Mouse (Mus musculus): ENCODE measurements around the gene F2. TPM values are rescaled to one million over a fixed set of nuclear protein-coding genes. Genes with fewer than 3 reads are reported as not detected.
A peak's percentile ranks its signal among the peaks of the same experiment; 100 is the strongest.

The F2 gene
- total RNA-seq (2021): under 1 TPM in 1 of 2 experiments, not detected in 1; 0.18 TPM
- long read RNA-seq, experiment 1: 0 reads
- long read RNA-seq, experiment 2: 0 reads

DNA sequence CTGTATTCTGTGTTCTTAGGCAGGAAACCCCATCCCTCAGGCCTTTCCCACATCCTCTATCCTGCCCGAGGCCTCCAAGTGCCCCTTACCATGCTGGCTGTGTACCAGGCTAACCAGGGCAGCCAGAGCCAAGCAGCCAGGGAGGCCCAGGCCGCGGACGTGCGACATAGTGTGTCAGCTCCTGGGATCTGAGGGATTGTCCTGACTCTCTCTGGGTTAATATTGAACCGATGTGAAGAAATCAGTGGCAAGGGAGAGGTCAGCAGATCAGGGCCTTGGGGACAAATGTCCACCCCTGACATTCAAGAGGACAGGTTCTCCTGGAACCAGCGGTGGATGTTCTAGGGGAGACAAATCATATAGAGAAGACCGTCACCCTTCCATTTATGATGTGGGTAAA is at the start of gene F2:
F2 (minus strand) TSS at position 186 of the 400 bp plus-strand sequence.
- intact Hi-C loops (cut with DNase I): no loop called here
- DNase-seq (ENCODE audit: low spot score in 2 of 2): no peak

DNA sequence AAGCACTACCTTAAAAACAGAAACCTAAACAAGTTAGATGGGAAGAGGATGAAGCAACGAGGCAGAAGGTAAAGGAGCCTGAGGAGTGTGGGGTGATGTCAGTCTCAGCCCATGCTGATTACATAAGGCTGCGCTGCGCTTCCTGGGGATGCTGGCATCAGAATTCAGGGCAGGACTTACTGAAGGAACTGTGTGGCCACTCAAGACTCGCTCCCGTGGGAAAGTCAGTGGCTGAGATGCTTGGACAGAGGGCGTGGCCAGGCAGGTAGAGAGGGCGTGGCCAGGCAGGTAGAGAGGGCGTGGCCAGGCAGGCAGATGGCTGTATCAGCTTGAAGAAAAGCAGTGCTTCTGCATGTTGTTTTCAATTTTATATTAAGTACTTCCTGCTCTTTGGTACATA is 47.7 kb upstream of the F2 start:
- no peak for DNase-seq (ENCODE audit: low spot score in 2 of 2)
- intact Hi-C loops (cut with DNase I): no loop called here

DNA sequence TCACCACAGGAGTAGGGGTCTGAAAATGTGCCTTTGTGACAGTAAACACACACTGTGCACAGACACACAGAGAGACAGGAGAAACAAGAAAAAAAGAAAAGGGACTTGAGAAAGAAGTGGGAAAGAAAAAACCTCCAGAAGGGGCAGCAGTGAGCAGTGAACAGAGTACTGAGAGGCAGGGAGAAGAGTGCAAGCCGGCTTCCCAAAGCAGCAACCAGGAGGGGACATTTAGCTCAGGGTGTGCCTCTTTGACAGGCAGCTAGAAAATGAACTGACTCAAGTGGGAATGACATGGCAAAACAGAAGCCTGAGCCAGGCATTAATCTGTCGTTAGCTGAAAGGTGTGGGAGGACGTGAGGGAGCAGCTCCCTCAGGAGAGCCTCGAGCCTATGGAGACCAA is 46.6 kb upstream of the F2 start:
- peak; percentile 79 to 84 for DNase-seq (ENCODE audit: low spot score in 2 of 2)

DNA sequence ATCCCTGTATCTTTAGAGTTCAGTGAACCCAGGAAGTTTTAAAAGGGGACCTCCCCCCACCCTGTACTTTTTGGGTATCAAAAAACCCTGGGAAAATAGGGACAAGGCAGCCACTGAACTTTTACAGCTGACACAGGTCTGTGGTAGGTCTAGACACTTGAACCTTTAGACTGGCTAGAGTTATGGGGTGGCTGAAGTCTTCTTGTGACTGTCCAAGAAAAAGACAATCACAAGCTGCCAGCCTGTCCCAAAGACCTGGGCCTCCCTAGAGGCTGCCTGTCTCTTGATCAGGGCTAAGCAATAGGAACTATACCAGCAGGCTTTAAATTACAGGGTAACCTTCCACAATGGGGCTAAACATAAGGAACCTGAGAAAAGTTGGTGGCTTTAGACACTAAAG is 40.7 kb upstream of the F2 start:
- no peak for DNase-seq (ENCODE audit: low spot score in 2 of 2)
- intact Hi-C loops (cut with DNase I): no loop called here

More for the DNA sequence above, 46.6 kb upstream of the F2 start:
- intact Hi-C loops (cut with DNase I): no loop called here

DNA sequence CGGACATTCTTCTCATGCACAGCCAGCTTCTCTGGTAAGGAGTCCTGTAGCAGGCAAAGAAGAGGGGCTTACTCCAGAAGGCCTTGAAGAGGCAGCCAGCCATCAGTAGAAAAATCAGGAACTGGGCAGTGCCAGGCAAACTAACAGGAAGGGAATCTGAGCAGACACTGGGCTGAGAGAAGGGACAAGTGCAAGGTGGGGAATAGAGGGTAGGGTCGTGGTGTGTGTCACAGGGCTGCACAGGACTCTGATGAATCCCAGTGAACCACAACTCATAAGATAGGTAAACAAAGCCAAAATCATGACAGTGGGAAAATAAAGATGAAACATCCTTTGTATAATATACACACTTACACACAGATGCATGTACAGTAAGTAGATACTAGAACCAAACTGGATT is 40.2 kb upstream of the F2 start:
- no peak for DNase-seq (ENCODE audit: low spot score in 2 of 2)
- intact Hi-C loops (cut with DNase I): no loop called here

DNA sequence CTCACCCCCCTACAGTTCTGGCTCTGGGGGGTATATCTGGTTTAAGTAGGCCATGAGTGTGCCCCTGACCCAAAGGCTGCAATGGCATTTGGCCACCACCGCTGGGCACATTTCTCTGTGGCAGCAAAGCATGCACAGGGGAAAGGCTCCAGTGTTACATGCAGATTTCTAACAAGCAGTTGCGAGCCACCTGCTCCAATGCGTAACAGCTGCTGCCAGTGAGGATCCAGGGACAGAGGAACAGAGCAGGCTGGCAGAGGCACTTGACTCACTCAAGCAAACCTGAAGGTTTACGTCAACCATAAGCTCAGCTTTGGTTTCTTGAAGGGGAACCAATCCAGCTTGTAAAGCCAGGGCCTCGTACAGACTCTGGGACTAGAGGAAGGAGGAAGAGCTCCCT is 38.7 kb upstream of the F2 start:
- intact Hi-C loops (cut with DNase I): no loop called here
- DNase-seq (ENCODE audit: low spot score in 2 of 2): peak; percentile 48 to 74

DNA sequence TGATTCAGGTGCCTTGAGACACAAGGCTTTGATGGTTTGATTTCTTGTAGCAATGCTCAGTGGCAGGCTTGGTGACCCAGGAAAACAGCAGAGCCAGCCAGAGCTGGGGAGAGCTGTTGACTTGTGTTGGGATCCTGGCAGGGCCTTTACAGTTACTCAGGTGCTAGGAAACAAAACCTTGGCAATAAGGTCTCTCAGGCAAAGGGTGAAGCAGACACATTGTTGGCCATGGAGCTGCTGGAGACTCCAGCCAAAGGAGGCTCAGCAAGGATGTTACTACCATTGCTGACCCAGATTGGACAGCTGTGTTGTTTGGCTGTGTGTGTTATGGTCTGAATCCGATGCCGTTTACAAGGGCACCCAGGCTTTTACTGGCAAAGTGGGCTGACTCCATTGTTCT is 37.4 kb upstream of the F2 start:
- DNase-seq (ENCODE audit: low spot score in 2 of 2): no peak
- intact Hi-C loops (cut with DNase I): no loop called here

DNA sequence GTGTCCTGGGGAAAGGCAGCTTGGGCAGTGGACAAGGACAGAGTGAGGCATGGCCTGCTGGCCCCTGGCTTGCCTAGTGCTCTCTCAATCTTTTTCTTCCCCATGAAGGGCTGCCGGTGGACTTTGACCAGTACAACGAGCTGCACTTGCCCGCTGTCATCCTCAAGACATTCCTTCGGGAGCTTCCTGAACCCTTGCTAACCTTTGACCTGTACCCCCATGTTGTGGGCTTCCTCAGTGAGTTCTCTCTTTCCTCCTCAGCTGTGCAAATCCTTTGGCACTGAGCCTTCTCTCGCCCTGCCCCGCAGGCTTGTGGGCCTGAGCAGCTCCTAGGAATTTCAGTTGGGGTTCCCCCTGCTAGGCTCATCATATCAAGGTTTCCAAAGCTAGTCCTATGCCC is 33.8 kb upstream of the F2 start:
- DNase-seq (ENCODE audit: low spot score in 2 of 2): no peak
- intact Hi-C loops (cut with DNase I): no loop called here

DNA sequence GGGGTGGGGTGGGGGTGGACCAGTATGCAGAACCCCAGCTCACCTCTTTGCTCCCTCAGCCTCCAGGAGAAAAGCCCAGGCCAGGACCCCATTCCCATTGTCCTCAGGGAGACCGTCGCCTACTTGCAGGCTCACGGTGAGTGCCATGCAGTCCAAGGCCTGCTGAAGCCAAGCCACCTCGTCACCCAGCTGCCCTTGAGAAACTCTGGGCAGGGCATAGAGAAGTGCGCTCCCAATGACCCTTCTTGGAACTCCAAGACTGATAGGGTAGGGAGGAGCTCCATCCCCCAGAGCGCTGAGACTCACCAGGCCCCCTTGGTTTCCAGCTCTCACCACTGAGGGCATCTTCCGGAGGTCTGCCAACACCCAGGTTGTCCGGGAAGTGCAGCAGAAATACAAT is 33.1 kb upstream of the F2 start:
- intact Hi-C loops (cut with DNase I): no loop called here

DNA sequence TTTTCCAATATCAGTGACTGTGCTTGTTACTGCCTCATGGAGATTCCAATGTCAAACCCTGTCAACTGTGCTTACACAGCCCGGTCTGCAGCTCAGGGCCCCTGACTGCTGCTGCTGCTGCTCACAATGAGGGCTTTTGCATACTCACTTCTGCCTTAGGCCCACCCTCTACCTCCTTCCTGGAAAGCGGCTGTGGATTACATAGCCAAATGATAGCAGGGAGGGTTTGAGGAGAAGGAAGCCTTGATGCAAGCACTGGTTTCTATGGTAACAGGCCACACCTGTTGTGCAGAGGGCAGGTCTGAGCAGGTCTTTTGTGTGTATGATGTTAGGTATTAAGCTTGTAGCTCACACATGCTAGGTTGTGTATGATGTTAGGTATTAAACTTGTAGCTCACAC is 31.5 kb upstream of the F2 start:
- DNase-seq (ENCODE audit: low spot score in 2 of 2): no peak
- intact Hi-C loops (cut with DNase I): no loop called here

More for the DNA sequence above, 33.1 kb upstream of the F2 start:
- DNase-seq (ENCODE audit: low spot score in 2 of 2): no peak

DNA sequence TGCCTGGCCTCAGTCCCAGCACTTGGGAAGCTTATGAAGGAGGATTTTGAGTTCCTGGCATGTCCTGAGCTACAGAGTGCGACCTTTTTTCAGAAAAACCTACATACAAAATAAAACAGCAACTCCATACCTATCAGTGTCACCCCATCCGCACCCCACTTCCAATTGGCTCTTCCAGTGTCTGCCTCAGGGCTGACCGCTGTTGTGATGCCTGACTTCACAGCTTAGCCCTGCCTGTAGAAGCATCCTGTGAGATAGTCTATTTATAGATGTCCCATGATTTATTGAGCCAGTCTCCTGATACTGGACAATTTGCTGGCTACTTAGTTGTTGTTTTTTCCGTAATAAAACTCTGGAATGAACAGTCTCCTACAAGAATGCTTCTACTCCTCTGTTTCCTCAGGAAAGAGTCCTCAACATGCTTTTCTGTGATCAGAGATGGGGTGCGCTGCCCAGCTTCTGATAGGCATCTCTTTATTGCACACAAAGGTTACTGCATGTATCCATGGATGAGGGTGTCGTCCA is 30.2 kb upstream of the F2 start:
- no peak for DNase-seq (ENCODE audit: low spot score in 2 of 2)
- intact Hi-C loops (cut with DNase I): no loop called here

DNA sequence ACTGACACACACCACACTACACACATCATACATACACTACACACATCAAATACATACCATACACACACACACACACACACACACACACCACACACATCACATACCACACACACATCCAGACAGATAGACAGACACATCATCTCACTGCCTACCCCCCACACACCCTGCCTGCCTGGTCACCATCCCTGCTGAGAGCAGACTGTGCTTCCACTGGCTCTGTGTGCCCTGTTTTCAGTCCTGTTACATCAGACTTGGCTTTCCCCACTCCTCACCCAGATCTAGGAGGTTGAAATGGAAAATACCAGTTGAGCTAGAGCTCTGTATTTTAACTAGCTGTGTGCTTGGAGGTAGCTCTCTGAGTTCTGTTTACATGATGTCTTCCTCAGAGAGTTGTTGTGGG is 28.6 kb upstream of the F2 start:
- intact Hi-C loops (cut with DNase I): no loop called here
- no peak for DNase-seq (ENCODE audit: low spot score in 2 of 2)

DNA sequence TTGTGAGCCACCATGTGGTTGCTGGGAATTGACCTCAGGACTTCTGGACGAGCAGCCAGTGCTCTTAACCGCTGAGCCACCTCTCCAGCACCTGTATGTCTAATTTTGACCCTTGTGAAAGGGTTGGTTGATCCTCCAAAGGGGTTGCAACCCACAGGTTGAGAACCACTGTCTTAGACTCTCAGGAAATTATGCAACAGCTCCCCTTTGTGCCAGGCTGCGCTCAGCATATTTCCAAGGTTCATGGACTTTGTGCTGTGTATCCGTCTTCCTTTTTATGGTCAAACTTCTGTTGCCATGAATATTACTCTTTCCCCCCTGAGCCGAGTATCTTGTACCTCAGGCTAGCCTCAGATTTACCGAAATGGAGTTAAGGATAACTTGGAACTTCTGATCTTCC is 24.8 kb upstream of the F2 start:
- intact Hi-C loops (cut with DNase I): no loop called here
- DNase-seq (ENCODE audit: low spot score in 2 of 2): no peak

DNA sequence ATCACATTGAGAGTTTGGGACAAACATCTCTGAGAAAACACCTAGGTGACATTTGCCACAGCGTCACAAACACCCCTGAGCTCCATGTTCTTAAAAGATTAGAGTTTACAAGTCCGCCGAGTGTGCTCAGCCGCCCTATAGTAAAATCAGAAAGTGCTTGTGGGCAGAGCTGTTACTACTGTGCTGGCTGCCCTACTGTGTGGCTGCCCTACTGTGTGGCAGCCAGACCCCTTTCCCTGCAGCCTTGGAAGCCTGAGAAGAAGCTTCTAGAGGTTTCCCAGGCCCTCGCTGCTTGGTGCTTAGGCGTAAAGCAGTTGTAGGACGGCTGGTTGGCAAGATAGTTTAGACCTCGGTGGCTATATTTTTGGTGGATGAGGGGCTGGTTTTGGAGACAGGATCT is 23.4 kb upstream of the F2 start:
- no peak for DNase-seq (ENCODE audit: low spot score in 2 of 2)
- intact Hi-C loops (cut with DNase I): no loop called here

DNA sequence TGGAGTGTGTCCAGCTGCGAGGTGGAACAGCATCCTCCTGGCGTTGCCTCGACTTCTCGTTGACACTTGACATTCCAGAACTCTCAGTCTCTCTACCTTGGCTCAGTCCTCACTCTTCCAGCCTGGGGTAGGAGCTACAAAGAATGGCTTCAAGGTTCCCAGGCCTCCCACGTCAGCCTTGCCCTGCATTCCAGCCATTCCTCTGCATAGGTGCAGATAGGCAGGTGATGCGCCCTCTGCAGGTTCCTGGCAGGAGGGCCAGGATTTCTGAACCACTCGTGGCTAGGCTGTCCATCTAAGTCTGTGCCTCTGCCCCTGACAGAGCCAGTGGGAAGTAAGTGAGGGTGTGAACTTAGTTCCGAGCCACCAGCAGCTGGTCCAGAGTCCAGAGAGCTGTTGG is 20.6 kb upstream of the F2 start:
- intact Hi-C loops (cut with DNase I): no loop called here
- no peak for DNase-seq (ENCODE audit: low spot score in 2 of 2)

DNA sequence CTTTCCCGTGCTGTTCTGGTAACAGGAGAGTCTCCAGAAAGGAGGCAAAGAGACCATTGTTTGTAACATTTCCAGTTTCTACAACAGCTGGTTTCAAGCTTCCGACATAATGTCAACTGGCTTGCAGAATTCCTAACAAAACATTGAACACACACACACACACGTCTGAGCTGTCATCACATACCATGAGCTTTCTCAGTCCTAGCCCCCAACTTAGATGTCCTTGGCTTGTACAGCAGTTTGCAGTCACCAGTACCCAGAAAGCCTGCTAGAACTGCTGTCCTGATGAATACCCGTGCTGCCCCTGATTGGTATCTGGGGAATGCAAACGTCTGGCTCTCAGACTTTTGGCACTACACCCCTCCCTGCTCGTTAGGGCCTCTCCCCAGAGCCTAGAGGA is 19.6 kb upstream of the F2 start:
- intact Hi-C loops (cut with DNase I): no loop called here
- DNase-seq (ENCODE audit: low spot score in 2 of 2): no peak

DNA sequence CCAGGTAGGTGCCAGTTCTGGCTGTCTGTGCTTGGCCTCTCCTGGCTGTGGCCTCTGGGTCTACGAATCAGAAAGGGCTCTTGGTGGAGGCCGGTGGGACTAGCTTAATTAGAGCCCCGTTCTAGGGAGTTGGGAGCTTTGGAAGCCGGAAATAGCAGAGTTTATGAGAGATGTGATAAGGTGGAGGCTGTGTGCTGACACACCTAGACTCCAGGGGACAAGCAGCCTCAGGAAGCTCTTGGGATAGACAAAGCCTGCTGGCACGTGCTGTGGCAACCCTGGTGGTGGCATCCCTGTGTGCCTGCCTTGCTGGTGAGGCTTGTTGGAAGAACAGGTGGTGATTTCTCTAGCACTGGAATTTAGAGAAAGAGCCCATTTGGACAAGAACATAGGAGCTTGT is 19.2 kb upstream of the F2 start:
- intact Hi-C loops (cut with DNase I): no loop called here
- no peak for DNase-seq (ENCODE audit: low spot score in 2 of 2)

DNA sequence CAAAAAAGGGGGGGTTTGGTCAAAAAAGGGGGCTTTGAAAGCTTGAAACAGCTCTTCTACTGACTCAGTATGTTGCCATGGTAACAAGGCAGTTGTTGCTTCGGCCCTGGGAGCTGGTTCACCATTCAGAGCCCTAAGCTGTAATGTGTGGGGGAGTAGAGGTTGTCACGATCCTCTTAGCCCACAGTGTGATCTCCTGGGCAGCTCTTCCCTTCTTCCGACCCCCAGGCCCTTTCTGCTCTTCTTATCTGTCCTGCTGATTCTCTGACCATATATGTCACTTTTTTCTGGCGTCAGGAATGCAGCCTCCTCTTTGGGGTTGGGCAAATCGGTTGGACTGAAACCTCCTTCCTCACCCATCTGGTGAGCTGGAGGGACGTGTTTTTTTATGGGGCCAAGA is 16.6 kb upstream of the F2 start:
- peak in 1 of 2 experiments; percentile 74 for DNase-seq (ENCODE audit: low spot score in 2 of 2)
- intact Hi-C loops (cut with DNase I): no loop called here

DNA sequence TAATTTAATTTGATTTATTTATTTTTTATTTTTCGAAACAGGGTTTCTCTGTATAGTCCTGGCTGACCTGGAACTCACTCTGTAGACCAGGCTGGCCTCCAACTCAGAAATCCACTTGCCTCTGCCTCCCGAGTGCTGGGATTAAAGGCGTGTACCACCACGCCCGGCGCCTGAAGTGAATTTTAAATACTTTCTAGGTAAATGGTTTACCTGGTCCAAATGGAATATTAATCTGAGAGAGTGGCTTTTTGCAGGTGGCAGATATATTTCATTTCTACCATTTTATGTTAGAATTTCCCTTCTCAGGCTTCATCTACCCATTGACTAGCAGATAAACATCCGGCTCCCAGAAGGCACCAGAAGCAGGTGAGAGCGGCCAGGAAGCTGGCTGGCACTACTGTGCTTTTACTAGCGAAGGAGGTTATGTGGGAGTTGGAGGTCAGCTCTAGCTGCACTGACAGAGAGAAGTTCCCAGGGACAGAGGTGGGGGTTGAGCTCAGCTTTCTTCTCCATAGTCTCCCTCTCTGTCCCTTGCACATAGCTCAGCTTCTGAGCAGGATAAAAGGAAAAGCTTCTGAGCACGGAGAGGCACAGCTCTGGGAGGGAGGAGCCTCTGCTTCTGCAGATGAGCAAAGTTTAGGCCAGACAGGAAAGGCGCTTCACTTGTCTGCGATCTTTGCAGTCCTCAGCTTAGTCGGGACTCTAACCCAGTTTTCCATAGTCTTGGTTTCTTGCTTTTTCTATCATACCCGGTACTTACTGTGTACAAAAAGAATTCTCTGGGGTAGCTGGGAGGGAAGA is 15.4 kb upstream of the F2 start:
- intact Hi-C loops (cut with DNase I): no loop called here
- DNase-seq (ENCODE audit: low spot score in 2 of 2): no peak

DNA sequence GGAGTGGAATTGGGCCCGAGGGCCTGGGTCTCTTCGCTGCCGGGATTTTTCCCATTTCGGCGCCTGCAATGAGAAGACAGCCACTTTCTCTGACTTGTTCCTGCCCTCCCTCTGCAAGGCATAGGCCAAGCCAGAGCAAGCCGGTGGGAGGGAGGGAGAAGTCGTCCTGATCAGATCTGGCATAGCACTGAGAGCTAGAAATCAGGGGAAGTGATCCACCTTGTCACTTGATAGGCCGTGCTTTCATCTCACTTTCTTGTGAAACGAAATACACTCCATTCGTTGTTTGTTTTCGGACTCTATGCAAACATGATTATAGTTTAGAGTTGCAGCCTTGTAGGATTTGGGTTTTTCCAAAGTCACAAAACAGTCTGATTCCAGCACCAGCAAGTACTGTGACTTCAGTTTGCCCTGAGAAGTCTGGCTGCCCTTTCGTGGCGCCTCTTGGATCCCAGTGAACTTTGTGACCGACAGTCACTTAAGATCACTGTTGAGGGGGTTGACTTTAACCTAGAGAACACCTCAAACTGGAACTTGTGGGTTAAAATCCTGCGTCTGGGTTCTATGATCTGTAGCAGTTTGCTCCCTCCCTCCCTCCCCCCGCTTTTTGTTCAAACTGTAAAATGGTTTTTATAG is 14.3 kb upstream of the F2 start:
- intact Hi-C loops (cut with DNase I): no loop called here
- DNase-seq (ENCODE audit: low spot score in 2 of 2): no peak
